Mouse (Mus musculus) embryonic facial prominence, embryonic 14.5 days (tissue): ENCODE measurements at regions not wholly inside any gene's neighbourhood (a gene's known extent, or its start where the extent isn't known, plus 50 kb on each side); places are given as distances from the start of the nearest gene placed in this dataset.

Source experiments
- ATAC-seq: fragments of 200-750 bp; cut with Nextera tagmentation; 2 replicates; pipeline ENCODE4 v1.8.0; 2017; ENCODE audit warnings: low read depth, moderate number of reproducible peaks, moderate TSS enrichment
- DNase-seq: peaks from one replicate; pipeline ENCODE4 v3.0.0-alpha.2; 2015; ENCODE audit warnings: low spot score
- H3K27ac ChIP-seq: fragments of 300-500 bp; sonication (generic); replicated peaks from 2 replicates; pipeline ENCODE4 v1.5.1; 2014; ENCODE audit warnings: low read depth, mild to moderate bottlenecking, low read length, moderate library complexity
- H3K27me3 ChIP-seq: fragments of 300-500 bp; sonication (generic); replicated peaks from 2 replicates; pipeline ENCODE4 v1.6.1; 2014; ENCODE audit warnings: low read length; ENCODE audit not compliant: control insufficient read depth, insufficient read depth
- H3K36me3 ChIP-seq: fragments of 300-500 bp; sonication (generic); 2 replicates; pipeline ENCODE4 v1.6.1; 2014; ENCODE audit warnings: low read length, mixed read lengths; ENCODE audit not compliant: control insufficient read depth, insufficient read depth
- H3K4me1 ChIP-seq: fragments of 300-500 bp; sonication (generic); 2 replicates; pipeline ENCODE4 v1.6.1; 2014; ENCODE audit warnings: antibody characterized with exemption, low read length; ENCODE audit not compliant: control insufficient read depth, insufficient read depth
- H3K4me2 ChIP-seq: fragments of 300-500 bp; sonication (generic); 2 replicates; pipeline ENCODE4 v1.6.1; 2014; ENCODE audit warnings: low read depth, mild to moderate bottlenecking, low read length, moderate library complexity, mixed read lengths
- H3K4me3 ChIP-seq: fragments of 300-500 bp; sonication (generic); 2 replicates; pipeline ENCODE4 v1.5.1; 2014; ENCODE audit warnings: low read depth, mild to moderate bottlenecking, low read length
- H3K9ac ChIP-seq: fragments of 300-500 bp; sonication (generic); 2 replicates; pipeline ENCODE4 v1.6.1; 2014; ENCODE audit warnings: low read depth, mild to moderate bottlenecking, low read length, moderate library complexity, mixed read lengths
- H3K9me3 ChIP-seq: fragments of 300-500 bp; sonication (generic); 2 replicates; pipeline ENCODE4 v1.6.1; 2016; ENCODE audit warnings: low read length; ENCODE audit not compliant: control insufficient read depth
- WGBS: fragments of 180-500 bp; shearing (Covaris S2); extraction: QIAGEN DNeasy Blood & Tissue Kit; methylation state at CpG from one replicate; pipeline ENCODE4 v1.1.7; 2014; 5-methylcytosine and 5-hydroxymethylcytosine counted together

GRCm38 (mm10) chr16:8117543-8118167 is 307.3 kb downstream of the Tmem114 start:
- WGBS, result 52% methylated on average over 11 of the region's 11 CpGs
- DNase-seq (no peak), ATAC-seq (no peak)
- no peaks in the 10 kb centered on the region for H3K27me3 ChIP-seq
- H3K27ac ChIP-seq, result no peak overlapping the region
- H3K36me3 ChIP-seq, result no peaks in the 10 kb centered on the region
- H3K9me3 ChIP-seq, result no peaks in the 10 kb centered on the region
- no peak overlapping the region for H3K4me2 ChIP-seq
- H3K4me1 ChIP-seq, result no peaks in the 10 kb centered on the region
- H3K9ac ChIP-seq, result no peak overlapping the region
- H3K4me3 ChIP-seq, result no peak overlapping the region

GRCm38 (mm10) chr16:8111329-8112116 is 313.4 kb downstream of the Tmem114 start:
- Histone ChIP-seq H3K27ac (no peak overlapping the region), H3K4me3 (no peak overlapping the region), H3K9ac (no peak overlapping the region), H3K4me1 (no peaks in the 10 kb centered on the region), H3K36me3 (no peaks in the 10 kb centered on the region), H3K4me2 (no peak overlapping the region), H3K27me3 (no peaks in the 10 kb centered on the region), H3K9me3 (no peaks in the 10 kb centered on the region)
- WGBS, result 48% methylated on average over 9 of the region's 9 CpGs
- ATAC-seq, result no peak
- DNase-seq, result peak; percentile 22

GRCm38 (mm10) chr16:8108141-8109122 is 316.5 kb downstream of the Tmem114 start:
- no peaks in the 10 kb centered on the region for H3K27me3 ChIP-seq
- peak overlapping the region; percentile 6; the same call in 1 of the 2 replicates for H3K4me3 ChIP-seq
- no peaks in the 10 kb centered on the region for H3K9me3 ChIP-seq
- ATAC-seq (peak; percentile 50), DNase-seq (peak; percentile 85)
- no peaks in the 10 kb centered on the region for H3K36me3 ChIP-seq
- no peaks in the 10 kb centered on the region for H3K4me1 ChIP-seq
- peak overlapping the region; percentile 10; the same call in 1 of the 2 replicates for H3K9ac ChIP-seq
- 30% methylated on average over 19 of the region's 19 CpGs for WGBS
- peak overlapping the region; percentile 46 for H3K4me2 ChIP-seq
- no peak overlapping the region; the same call in 1 of the 2 replicates for H3K27ac ChIP-seq

GRCm38 (mm10) chr16:8079024-8079423 is 345.9 kb downstream of the Tmem114 start:
- H3K4me2 ChIP-seq, result no peak overlapping the region
- ATAC-seq (no peak), DNase-seq (no peak)
- 90% methylated on average over 2 of the region's 2 CpGs for WGBS
- no peaks in the 10 kb centered on the region for H3K4me1 ChIP-seq
- no peaks in the 10 kb centered on the region for H3K27me3 ChIP-seq
- H3K36me3 ChIP-seq, result no peaks in the 10 kb centered on the region
- no peak overlapping the region for H3K4me3 ChIP-seq
- H3K27ac ChIP-seq, result no peak overlapping the region
- no peak overlapping the region for H3K9ac ChIP-seq
- H3K9me3 ChIP-seq, result no peaks in the 10 kb centered on the region

GRCm38 (mm10) chr16:8078461-8078860 is 346.5 kb downstream of the Tmem114 start:
- no peak for ATAC-seq
- no peak overlapping the region for H3K4me3 ChIP-seq
- no peak overlapping the region for H3K27ac ChIP-seq
- no peaks in the 10 kb centered on the region for H3K4me1 ChIP-seq
- no peak overlapping the region for H3K4me2 ChIP-seq
- no peaks in the 10 kb centered on the region for H3K36me3 ChIP-seq
- H3K9ac ChIP-seq, result no peak overlapping the region
- 59% methylated on average over 3 of the region's 3 CpGs for WGBS
- no peaks in the 10 kb centered on the region for H3K27me3 ChIP-seq
- peak; percentile 38 for DNase-seq
- H3K9me3 ChIP-seq, result no peaks in the 10 kb centered on the region

GRCm38 (mm10) chr16:8074729-8075128 is 350.2 kb downstream of the Tmem114 start:
- Histone ChIP-seq H3K4me1 (no peaks in the 10 kb centered on the region), H3K9me3 (no peaks in the 10 kb centered on the region), H3K27ac (no peak overlapping the region), H3K4me3 (no peak overlapping the region), H3K27me3 (no peaks in the 10 kb centered on the region), H3K9ac (no peak overlapping the region), H3K36me3 (no peaks in the 10 kb centered on the region), H3K4me2 (no peak overlapping the region)
- WGBS, result 72% methylated on average over 4 of the region's 4 CpGs
- ATAC-seq (no peak), DNase-seq (no peak)

- H3K4me2 ChIP-seq, result no peak overlapping the region
- H3K4me1 ChIP-seq, result no peaks in the 10 kb centered on the region
- H3K4me3 ChIP-seq, result no peak overlapping the region
- H3K27me3 ChIP-seq, result no peaks in the 10 kb centered on the region
- no peak overlapping the region for H3K9ac ChIP-seq
- ATAC-seq (no peak), DNase-seq (no peak)
- 46% methylated on average over 5 of the region's 5 CpGs for WGBS
- H3K36me3 ChIP-seq, result no peaks in the 10 kb centered on the region
- no peaks in the 10 kb centered on the region for H3K9me3 ChIP-seq
- H3K27ac ChIP-seq, result no peak overlapping the region
Observed at GRCm38 (mm10) chr16:8053936-8054335, 371.0 kb downstream of the Tmem114 start.

- Histone ChIP-seq H3K4me1 (no peaks in the 10 kb centered on the region), H3K36me3 (no peaks in the 10 kb centered on the region), H3K9me3 (no peaks in the 10 kb centered on the region), H3K4me2 (no peak overlapping the region), H3K27me3 (no peaks in the 10 kb centered on the region), H3K27ac (no peak overlapping the region), H3K9ac (no peak overlapping the region), H3K4me3 (no peak overlapping the region)
- 66% methylated on average over 3 of the region's 3 CpGs for WGBS
- peak; percentile 51 for DNase-seq
- 0 out of 2 replicates have a peak, but pooled peaks have one; percentile 50 for ATAC-seq
Observed at GRCm38 (mm10) chr16:8008966-8009365, 416.0 kb downstream of the Tmem114 start.
